Mouse (Mus musculus): ENCODE measurements around the gene Hmgb1.

GRCm38 (mm10) chr5:149108178-149108577, 76.1 kb downstream of the Hmgb1 start:
- TF ChIP-seq CTCF (IDR thresholded peaks at IDR 0.05; ENCODE audit: borderline replicate concordance, insufficient read depth, low read depth, low read length) (no peak), POLR2A (IDR thresholded peaks at IDR 0.05; ENCODE audit: borderline replicate concordance, insufficient read depth, low read length) (no peak)
